Mouse (Mus musculus): Measurements from ENCODE around the gene Dab1.

DNA sequence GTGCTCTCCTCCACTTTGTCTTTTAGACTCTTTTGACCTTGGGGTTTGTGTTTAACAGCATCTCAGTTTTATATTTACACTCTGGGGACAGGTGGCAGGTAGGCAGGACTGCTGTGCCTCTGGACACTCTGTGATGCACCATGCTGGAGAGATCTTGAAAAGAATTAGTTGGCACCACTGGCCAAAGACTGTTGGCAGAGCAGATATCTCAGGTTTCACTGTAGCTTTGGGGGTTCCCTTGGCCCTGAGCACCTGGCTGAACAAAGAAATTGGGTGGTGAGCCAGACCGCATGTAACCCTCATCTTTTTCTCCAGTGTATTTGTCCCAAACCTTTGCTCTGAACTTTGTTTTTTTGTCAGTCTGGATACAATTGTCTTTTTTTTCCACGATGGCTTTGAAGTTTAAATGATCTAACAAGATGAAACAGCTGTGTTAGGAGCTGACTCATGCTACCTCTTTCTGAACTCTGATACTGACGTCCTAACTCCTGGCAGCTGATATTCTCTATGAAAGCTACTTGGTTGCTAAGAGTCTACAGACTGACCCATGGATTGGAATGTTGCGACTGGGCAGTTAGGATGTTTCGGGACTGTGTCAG is 960.9 kb downstream of the Dab1 start:
- no peak for TF ChIP-seq CTCF (IDR thresholded peaks at IDR 0.05; ENCODE audit: low read depth)
- TF ChIP-seq EP300 (IDR thresholded peaks at IDR 0.05; ENCODE audit: low read depth) = no peak
